ENCODE assay signal across 8 mouse cellular contexts in the genomic region with DNA sequence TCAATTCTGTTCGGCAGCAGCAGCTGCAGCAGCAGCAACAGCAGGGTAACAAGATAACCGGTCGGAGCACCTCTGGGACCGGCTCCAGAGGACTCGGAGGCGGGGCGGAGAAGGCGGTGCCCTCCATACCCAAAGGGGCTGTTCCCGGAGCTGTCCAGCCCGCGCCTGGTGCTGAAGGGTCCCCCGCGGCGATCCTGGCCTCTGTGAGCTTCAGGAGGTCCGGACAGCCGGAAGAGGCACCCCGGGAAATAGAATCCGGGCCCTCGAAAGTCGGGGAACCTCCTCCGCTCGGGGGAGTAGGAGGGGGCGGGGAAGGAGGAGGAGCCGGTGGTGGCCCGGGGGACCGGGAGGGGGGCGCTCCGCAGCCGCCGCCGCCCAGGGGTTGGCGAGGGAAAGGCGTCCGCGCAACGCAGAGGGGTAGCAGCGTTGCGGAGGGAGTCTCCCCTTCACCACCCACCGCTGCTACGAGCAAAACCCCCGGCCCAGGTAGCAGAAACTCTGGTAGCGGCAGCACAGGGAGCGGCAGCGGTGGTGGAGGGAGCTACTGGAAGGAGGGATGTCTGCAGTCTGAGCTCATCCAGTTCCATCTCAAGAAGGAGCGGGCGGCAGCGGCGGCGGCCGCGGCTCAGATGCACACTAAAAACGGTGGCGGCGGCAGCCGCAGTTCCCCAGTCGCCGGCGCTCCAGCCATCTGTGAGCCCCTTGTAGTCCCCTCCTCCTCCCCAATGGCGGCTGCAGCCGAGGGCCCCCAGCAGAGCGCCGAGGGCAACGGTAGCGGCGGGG. TPM values are rescaled to one million over a fixed set of nuclear protein-coding genes. Genes with fewer than 3 reads are reported as not detected.
A peak's percentile ranks its signal among the peaks of the same experiment; 100 is the strongest.
DNase-seq lines count a peak whose midpoint lies in the region; ATAC-seq lines count a peak whose summit lies in the region.

No protein-coding gene starts in this region.

- intact Hi-C loops in heart, postnatal 25 days (cut with DNase I), result no loop called here

- peak overlapping the region; percentile 40; the same call in 1 of the 2 replicates for H3K9ac ChIP-seq in embryonic facial prominence, embryonic 12.5 days
- H3K9ac ChIP-seq in limb, embryonic 11.5 days (ENCODE audit: low read length), result no peak overlapping the region
- H3K9ac ChIP-seq in midbrain, embryonic 13.5 days (replicated peaks), result peak overlapping the region; percentile 95

- whole genome bisulfite sequencing in embryonic facial prominence, embryonic 12.5 days, result under 1% methylated on average over 63 of the region's 65 CpGs
- WGBS in limb, embryonic 11.5 days, result under 1% methylated on average over 56 of the region's 65 CpGs
- under 1% methylated on average over 57 of the region's 65 CpGs for WGBS in midbrain, embryonic 13.5 days

- H3K36me3 ChIP-seq in embryonic facial prominence, embryonic 12.5 days, result no peaks in the 10 kb centered on the region
- H3K36me3 ChIP-seq in limb, embryonic 11.5 days (ENCODE audit: control insufficient read depth, insufficient read depth, low read length), result no peaks in the 10 kb centered on the region
- H3K36me3 ChIP-seq in midbrain, embryonic 13.5 days, result peaks cover 15% of the 10 kb centered on the region

- H3K4me3 ChIP-seq in embryonic facial prominence, embryonic 12.5 days, result peak overlapping the region; percentile 58
- H3K4me3 ChIP-seq in limb, embryonic 11.5 days (ENCODE audit: low read depth, low read length), result peak overlapping the region; percentile 52
- peak overlapping the region; percentile 86 for H3K4me3 ChIP-seq in midbrain, embryonic 13.5 days (replicated peaks)

- H3K27ac ChIP-seq in embryonic facial prominence, embryonic 12.5 days, result peak overlapping the region; percentile 46; the same call in 1 of the 2 replicates
- H3K27ac ChIP-seq in limb, embryonic 11.5 days (replicated peaks; ENCODE audit: low read depth, low read length), result no peak overlapping the region
- H3K27ac ChIP-seq in midbrain, embryonic 13.5 days, result peak overlapping the region; percentile 96

- peak; percentile 90 for DNase-seq in heart, adult 11 months
- DNase-seq in heart, postnatal 25 days (ENCODE audit: low spot score), result no peak
- DNase-seq in heart, adult 8-10 months (ENCODE audit: low spot score), result peak; percentile 29
- DNase-seq in kidney, adult 8-10 months, result peak; percentile 44 to 79
- DNase-seq in limb, embryonic 11.5 days (ENCODE audit: low spot score), result peak; percentile 92
- peak; percentile 42 to 71 for DNase-seq in spleen, postnatal 4 days (ENCODE audit: low spot score in 2 of 2)

- ATAC-seq in embryonic facial prominence, embryonic 12.5 days (ENCODE audit: insufficient number of reproducible peaks, insufficient read depth, low FRiP score, low TSS enrichment), result peak; percentile 78
- peak; percentile 87 for ATAC-seq in limb, embryonic 11.5 days (ENCODE audit: insufficient number of reproducible peaks, low FRiP score, low TSS enrichment, low read depth)
- ATAC-seq in midbrain, embryonic 13.5 days, result peak; percentile 71

- H3K27me3 ChIP-seq in embryonic facial prominence, embryonic 12.5 days, result peaks cover 59% of the 10 kb centered on the region
- peaks cover 36% of the 10 kb centered on the region for H3K27me3 ChIP-seq in limb, embryonic 11.5 days (ENCODE audit: control insufficient read depth, insufficient read depth, low read length)
- no peaks in the 10 kb centered on the region for H3K27me3 ChIP-seq in midbrain, embryonic 13.5 days

- H3K9me3 ChIP-seq in embryonic facial prominence, embryonic 12.5 days, result no peaks in the 10 kb centered on the region
- no peaks in the 10 kb centered on the region for H3K9me3 ChIP-seq in limb, embryonic 11.5 days (ENCODE audit: control insufficient read depth, low read length)
- H3K9me3 ChIP-seq in midbrain, embryonic 13.5 days, result no peaks in the 10 kb centered on the region

- H3K4me2 ChIP-seq in embryonic facial prominence, embryonic 12.5 days (replicated peaks), result peak overlapping the region; percentile 92
- H3K4me2 ChIP-seq in limb, embryonic 11.5 days (ENCODE audit: low read depth, severe bottlenecking), result peak overlapping the region; percentile 97
- H3K4me2 ChIP-seq in midbrain, embryonic 13.5 days (replicated peaks), result peak overlapping the region; percentile 86

- peaks cover 9% of the 10 kb centered on the region; the same call in 1 of the 2 replicates for H3K4me1 ChIP-seq in embryonic facial prominence, embryonic 12.5 days
- peaks cover 4% of the 10 kb centered on the region; the same call in 1 of the 2 replicates for H3K4me1 ChIP-seq in limb, embryonic 11.5 days (ENCODE audit: control insufficient read depth, insufficient read depth, low read length)
- H3K4me1 ChIP-seq in midbrain, embryonic 13.5 days (replicated peaks), result peaks cover 48% of the 10 kb centered on the region

RNA-seq across cellular contexts. Expression of a gene that starts 3.4 kb away (rescaled TPM):
- total RNA-seq in heart, postnatal 25 days (2021), result not detected
- 7.7 and 10.2 TPM in 2 replicates for polyA plus RNA-seq in embryonic facial prominence, embryonic 12.5 days (2016; fragmentation: Nextera tagmentation; extraction: Ambion mirVana)
- total RNA-seq in heart, adult 8-10 months (2022), result under 1 TPM in 1 of 4 experiments, not detected in 3; 0.47 TPM
- 0.33 and 0.67 TPM in 2 replicates for polyA plus RNA-seq in limb, embryonic 11.5 days (2014; fragmentation: Nextera tagmentation; extraction: Ambion mirVana)
- 89.9 and 96.3 TPM in 2 replicates for polyA plus RNA-seq in midbrain, embryonic 13.5 days (2015; fragmentation: Nextera tagmentation; extraction: Ambion mirVana)

RNA-seq across cellular contexts. Expression of a gene that starts 51.7 kb away (rescaled TPM):
- total RNA-seq in heart, postnatal 25 days (2021), result not detected
- 0.61 and 2.0 TPM in 2 replicates for polyA plus RNA-seq in embryonic facial prominence, embryonic 12.5 days (2016; fragmentation: Nextera tagmentation; extraction: Ambion mirVana)
- total RNA-seq in heart, adult 8-10 months (2022), result not detected
- polyA plus RNA-seq in limb, embryonic 11.5 days (2014; fragmentation: Nextera tagmentation; extraction: Ambion mirVana), result not detected in 2 replicates
- 11.5 and 14.3 TPM in 2 replicates for polyA plus RNA-seq in midbrain, embryonic 13.5 days (2015; fragmentation: Nextera tagmentation; extraction: Ambion mirVana)
